Mouse (Mus musculus) megakaryocyte, embryonic 14.5 days (primary cell): ENCODE data around the gene Akap6.

Experiments
- FLI1 ChIP-seq: IDR thresholded peaks from 2 replicates; pipeline ENCODE4 v1.6.1; 2012; ENCODE audit warnings: low read length, inconsistent platforms, mixed read lengths
- GATA1 ChIP-seq: IDR thresholded peaks from 3 replicates; pipeline ENCODE4 v1.6.1; 2012; ENCODE audit warnings: mixed read lengths, low read length, inconsistent platforms, borderline replicate concordance

- no peak for TF ChIP-seq GATA1
- TF ChIP-seq FLI1: no peak
Measured at GRCm38 (mm10) chr12:52750006-52750405, 50.8 kb downstream of the Akap6 start.
